Mouse (Mus musculus) liver, adult 2 months (tissue): Measurements from ENCODE around the gene Arntl.

ENCODE experiments used
- CTCF ChIP-seq: fragments of 200-500 bp; IDR thresholded peaks from 2 replicates; pipeline ENCODE4 v1.5.1; 2011; ENCODE audit warnings: low read depth, low read length, control low read depth
- POLR2A ChIP-seq: fragments of 200-500 bp; IDR thresholded peaks from 2 replicates; pipeline ENCODE4 v1.6.1; 2011; ENCODE audit warnings: low read length, control low read depth; ENCODE audit not compliant: insufficient read depth; ENCODE audit errors: extremely low read depth

DNA sequence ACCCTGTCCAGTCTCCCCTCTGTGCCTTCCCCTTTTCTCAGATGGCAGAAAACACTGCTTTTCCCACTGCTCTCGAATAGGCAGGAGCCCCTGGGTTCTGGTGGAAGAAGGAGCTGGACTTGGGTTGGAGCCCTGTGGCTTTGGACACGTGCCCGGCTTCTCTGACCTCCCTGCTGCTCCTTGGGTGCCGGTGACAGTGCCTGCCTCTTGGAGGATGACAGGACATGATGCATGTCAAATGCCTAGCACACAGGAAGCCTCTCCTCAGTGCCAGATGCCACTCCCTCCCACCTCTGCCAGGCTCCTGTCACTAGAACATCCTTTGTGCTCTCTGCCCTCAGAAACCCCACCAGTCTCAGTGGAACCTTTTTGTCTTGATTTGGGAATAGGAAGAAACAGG lies 3.2 kb downstream of the Arntl start:
- no peak for TF ChIP-seq CTCF
- no peak for TF ChIP-seq POLR2A
